Mouse (Mus musculus): ENCODE results near the gene A930009A15Rik.

Gene A930009A15Rik

DNA sequence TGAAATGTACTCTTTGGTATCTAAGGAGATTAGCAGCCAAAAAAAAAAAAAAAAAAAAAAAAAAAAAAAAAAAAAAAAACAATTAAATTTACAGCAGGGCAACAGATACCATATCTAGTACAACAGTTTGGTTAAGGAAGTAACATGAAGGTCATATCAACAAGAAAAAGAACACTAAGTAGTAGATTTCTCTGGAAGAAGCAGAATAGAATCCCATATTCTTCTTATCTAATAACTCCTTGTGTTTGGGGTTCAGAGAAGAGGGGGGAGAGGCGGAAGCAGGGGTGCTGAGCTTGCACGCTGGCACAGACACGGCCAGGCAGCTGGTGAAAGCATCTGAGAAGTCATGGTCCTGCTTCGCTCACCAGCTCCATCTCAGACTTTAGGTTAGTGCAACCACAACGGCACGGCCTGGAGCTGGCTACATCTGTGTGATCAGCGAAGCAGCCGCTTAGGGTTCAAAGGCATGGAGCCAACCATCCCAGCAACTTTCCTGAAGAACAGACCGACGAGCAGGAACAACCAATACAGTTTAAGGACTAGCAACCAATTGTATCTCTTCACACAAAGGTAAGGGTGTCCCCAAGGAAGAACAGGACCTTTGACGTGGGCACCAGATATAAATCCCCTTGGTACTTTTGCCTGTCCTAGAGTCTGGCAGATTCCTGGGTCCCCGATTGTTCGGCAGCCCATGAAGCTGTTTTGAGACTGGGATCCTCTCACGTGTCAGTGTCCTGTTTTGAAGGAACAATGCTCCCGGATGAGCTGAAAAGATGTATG is at the start of gene A930009A15Rik:
Gene A930009A15Rik (plus strand): TSS at position 275 of the 780 bp plus-strand sequence.
- DNase-seq: no peak

DNA sequence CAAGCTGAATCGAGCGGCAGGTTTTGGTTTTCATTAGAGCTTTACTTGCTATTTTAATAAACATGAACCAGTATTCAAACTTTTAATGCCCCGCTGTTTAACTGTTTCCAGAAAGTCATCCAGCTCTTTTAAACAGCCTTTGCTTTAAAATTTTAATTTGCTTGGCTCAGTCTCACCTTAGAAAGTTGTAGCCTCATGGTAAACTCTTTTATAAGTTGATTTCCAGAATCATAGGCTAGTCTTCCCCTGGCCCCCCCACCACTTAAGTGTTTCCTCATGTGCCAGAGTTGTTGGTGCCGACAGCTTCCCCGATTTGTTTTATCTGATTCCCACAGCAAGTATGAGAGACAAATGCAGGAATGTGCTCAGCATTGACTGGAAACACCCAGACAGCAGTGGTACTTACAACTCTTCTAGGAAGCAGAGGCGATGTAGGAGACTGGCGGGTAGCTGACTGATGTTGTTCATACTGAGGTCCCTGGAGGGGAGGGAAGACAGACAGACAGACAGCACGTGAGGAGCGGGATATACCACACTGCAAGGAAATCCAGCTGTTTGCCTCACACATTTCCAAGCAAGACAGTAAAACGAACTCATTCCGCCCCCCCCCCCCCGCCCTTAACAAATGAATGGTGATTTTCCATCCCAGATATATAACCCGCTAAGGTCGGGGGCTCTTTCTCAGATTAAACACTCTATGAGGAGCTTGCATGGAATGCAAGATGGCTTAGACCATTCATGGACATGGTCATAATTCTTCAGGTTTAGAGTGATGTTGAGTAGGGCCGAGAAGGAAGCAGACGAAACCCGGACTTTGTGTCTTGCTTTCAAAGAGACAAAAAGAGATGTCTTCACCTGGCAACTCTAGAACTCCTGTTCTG is 49.3 kb upstream of the A930009A15Rik start:
- DNase-seq: no peak

DNA sequence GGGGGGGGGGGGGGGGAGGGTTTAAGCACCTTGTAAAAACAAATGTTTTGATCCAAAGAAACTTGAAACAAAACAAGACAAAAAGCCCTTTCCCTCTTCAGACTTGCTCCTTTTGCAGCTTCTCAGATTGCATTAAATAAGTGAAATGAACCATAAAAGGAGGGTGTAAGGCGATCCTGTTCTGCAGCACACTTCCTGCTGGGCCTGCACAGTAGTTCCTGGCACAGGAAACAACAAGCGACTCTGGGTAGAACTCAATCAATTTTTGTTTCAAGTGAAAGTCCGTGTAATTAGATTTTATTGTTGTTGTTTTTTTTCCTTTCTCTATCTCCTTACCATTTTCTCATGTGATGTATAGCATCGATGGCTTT is 48.7 kb upstream of the A930009A15Rik start:
- DNase-seq: no peak

GRCm38 (mm10) chr10:115528892-115529291 is 40.9 kb upstream of the A930009A15Rik start:
- DNase-seq: no peak

DNA sequence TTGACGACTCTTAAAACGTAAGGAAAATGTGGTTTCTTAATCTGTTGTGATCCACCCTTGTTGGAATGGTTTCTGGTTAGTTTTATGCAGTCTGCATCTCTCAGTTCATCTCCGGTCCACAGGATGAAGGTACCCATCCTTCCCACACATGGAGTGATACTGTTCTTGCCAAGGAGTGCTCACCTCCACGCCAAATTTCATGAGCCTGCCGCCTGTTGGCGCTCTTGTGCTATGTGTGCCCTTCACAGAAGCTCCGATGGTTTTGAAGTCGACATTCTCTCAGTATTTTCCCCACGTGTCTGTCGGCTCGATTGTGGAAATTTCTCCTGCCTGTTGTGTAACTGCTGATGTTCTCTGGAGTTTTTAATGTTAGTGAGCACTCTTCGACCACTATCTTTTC is 40.0 kb upstream of the A930009A15Rik start:
- DNase-seq: peak; percentile 44 to 65

DNA sequence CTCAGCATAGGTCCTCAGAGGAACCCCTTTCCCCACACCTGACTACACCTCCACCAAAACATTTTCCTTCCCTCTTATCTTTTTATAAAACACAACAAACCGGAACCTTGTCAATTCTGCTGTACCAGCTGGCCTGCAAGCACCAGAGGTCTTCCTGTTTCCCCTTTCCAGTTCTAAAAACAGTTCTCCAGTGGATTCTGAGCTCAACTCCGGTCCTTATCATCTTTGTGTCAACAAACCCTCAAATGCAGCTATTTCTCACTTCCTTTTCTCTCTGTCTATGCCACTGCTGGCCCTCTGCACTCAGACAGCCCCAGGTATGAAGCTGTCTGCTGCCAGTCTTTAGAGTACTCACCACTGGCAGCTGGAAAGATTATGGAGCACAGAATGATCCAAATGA is 39.0 kb upstream of the A930009A15Rik start:
- DNase-seq: no peak

GRCm38 (mm10) chr10:115542917-115543316 is 26.9 kb upstream of the A930009A15Rik start:
- no peak for DNase-seq

DNA sequence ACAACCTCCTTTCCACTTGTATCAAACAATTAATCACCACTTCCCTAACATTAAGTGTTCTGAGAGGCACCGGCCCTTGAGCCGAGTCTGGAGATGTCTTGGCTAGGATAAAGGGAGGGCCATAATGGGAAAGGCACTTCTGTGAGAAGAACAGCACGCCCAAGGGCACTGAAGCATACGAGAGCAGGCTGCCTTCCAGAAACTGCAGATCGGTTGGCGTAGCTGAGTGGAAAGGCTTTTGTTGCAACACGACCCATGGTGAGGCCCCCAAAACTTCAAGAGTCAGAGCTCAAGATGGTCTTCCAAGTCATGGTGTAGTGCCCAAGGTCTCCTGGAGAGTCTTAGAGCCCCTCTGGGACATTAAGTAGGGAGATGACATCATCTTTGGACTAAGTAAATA is 19.5 kb upstream of the A930009A15Rik start:
- peak; percentile 53 to 66 for DNase-seq

- no peak for DNase-seq
Measured at GRCm38 (mm10) chr10:115551069-115551468, 18.7 kb upstream of the A930009A15Rik start.

GRCm38 (mm10) chr10:115553352-115554113 is 16.3 kb upstream of the A930009A15Rik start:
- no peak for DNase-seq

GRCm38 (mm10) chr10:115555191-115555765 is 14.5 kb upstream of the A930009A15Rik start:
- DNase-seq: no peak

GRCm38 (mm10) chr10:115556738-115557242 is 13.0 kb upstream of the A930009A15Rik start:
- no peak for DNase-seq

GRCm38 (mm10) chr10:115561136-115561880 is 8.5 kb upstream of the A930009A15Rik start:
- DNase-seq: peak; percentile 66 to 77

DNA sequence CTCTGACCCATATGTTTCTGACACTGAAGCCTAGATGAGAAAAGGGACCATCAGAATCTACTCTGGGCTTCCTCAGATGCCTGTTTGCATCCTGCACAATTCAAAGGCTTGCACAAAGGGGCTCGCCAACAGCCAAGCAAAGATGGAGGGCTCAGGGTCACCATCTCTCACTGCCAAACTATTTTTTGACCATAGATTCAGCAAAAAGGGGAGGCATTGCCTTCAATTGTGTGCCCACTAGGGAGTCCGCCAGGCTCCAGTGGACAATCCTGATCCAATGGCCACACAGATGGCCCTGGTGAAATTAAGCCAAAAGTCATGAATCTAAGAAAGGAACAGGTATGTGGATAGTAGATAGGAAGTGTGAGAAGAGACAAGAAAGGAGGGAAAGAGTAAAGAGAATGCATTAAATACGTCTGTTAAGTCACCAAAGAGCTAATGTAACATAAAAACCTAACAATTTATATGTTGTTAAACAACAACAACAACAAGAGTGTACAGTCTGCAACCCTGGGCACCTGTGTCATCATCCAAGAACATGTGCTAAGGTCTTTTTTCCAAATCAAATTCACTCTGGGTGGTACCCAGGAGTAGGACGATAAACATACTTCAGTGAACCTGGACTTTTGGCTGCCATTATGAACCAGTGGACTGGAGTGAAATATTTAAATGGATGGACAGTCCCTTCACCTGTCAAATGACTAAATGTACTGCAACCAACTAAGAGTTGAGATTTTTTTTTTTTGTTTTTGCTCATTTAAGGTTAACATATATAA is 6.7 kb upstream of the A930009A15Rik start:
- DNase-seq: peak; percentile 59 to 62

GRCm38 (mm10) chr10:115563961-115564360 is 5.8 kb upstream of the A930009A15Rik start:
- peak; percentile 28 to 40 for DNase-seq

DNA sequence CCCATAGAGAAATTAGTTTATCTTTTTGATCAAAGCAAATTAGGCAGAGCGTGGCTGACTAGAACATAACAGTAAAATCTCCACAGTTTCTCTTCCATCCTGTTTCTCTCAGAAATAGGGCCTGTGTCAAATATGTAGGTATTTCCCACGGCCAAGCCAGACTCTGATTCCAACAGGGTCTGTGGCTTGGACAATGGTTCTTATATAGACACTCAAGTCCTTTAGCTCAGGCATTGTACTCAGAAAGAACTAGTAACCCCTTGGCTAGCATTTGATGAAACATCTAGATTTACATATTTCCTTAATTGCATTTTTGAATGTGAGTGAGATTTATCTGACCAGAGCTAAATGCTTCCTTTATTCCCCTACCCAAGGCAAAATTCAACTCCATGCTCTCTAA is 791 bp downstream of the A930009A15Rik start:
- no peak for DNase-seq

DNA sequence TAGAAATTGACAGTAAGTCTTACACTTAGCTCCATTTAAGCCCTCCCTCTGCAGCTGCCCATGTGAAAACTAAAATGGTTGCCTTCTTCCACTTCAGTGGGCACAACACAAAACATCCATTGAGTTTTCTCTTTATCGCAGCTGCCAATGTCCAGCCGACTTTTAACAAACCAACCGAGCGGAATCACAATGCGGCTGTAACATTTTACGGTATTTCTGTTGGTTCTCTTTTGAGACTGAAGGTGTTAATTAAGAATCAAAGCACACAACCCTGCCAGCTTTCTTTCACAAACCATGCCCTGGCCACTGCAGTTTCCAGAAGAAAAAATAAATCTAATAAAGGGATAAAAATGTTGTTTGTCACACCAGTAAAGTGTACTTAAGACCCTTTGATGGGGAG is 1.5 kb downstream of the A930009A15Rik start:
- no peak for DNase-seq

GRCm38 (mm10) chr10:115571734-115572440 is 2.1 kb downstream of the A930009A15Rik start:
- DNase-seq: no peak

DNA sequence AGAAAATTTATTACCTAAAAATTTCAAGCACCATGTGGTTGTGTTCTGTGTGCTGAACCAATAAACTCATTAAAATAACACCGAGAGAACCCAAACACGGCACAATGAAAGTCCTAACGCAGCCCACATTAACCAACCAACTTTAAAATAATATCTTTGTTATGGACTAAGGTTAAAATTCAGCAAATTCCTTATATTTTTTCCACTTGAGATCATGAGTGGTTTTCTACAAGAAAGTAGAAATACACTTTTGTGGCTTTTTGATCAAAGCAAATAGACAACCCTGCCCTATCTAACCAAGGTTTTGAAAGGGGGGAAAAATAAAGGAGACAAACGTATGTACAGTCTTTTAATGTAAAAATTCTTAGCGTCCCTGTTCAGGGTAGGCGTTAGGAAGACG is 9.3 kb downstream of the A930009A15Rik start:
- no peak for DNase-seq

GRCm38 (mm10) chr10:115579494-115579893 is 9.7 kb downstream of the A930009A15Rik start:
- DNase-seq: peak in 1 of 2 experiments; percentile 14
